Mouse (Mus musculus) forelimb bud, embryonic 11.5 days (tissue): ENCODE results near the gene Spdl1.

ENCODE experiments used
- DNase-seq: peaks from one replicate; pipeline ENCODE4 v3.0.0-alpha.2; 2012; ENCODE audit warnings: low read depth, low spot score

The Spdl1 gene

DNA sequence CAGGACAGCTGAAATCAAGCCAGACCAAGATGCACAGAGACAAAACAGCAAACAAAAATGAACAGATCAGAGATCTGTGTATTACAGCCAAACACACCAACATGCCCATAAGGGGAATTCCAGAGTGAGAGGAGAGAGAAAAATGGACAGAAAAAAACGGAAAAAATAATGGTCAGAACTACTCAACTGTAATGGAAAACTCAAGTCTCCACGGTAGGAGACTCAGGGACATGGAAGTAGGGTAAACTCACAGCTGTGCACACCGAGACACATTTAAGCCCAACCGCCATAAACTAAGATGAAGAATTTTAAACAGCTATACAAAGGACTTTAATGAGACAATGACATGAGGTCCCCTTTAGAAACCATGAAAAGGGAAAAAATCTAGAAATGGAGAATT, 73.9 kb downstream of the Spdl1 start:
- DNase-seq, result no peak
